ENCODE assay signal across 8 mouse cellular contexts in the genomic region with DNA sequence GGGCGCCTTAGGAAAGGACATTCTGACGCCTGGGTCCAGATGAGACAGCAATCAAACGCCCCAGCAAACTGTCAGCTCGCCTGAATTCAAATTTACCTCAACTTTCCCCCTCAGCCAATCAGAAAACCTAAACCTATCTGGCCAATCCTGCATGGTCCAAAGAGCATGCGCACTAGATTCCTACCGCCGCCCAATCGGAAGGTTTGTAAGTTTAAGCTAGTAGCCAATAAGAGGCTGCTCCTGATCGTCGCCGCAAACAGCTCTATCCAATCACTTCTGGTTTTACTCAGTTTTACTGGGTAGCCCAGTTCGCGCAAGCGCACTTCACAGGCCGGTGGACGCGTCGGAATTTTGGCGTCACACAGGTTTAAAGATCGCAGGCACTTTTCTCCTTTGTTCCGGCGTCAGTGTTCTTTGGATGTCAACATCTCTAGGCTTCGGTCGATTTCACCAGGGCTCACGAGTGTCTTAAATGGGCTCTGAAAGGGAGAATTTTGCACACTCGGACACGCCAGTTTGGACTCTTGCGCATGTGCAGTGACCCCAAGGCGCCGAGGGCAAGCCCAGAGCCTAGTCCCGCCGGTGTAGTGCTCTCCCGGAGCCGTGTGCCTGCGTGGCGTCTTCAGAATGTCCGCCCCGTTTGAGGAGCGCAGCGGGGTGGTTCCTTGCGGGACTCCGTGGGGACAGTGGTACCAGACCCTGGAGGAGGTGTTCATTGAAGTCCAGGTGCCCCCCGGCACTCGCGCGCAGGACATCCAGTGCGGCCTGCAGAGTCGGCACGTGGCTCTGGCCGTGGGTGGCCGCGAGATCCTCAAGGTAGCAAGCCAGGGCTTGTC. TPM values are rescaled to one million over a fixed set of nuclear protein-coding genes. Genes with fewer than 3 reads are reported as not detected.
DNase-seq lines count a peak whose midpoint lies in the region; ATAC-seq lines count a peak whose summit lies in the region.

TSS of gene Hmmr (minus strand) at position 84 of the 836 bp plus-strand sequence.
TSS of gene Nudcd2 (plus strand) at position 329 of the 836 bp plus-strand sequence.

- no peaks in the 10 kb centered on the region for H3K9me3 ChIP-seq in hindbrain, embryonic 14.5 days (ENCODE audit: control insufficient read depth, low read length)

- peak within 1 kb of the TSS; percentile 84 for H3K4me3 ChIP-seq in hindbrain, embryonic 14.5 days (replicated peaks; ENCODE audit: low read length)

- H3K27ac ChIP-seq in hindbrain, embryonic 14.5 days = peak within 1 kb of the TSS; percentile 81

- H3K27me3 ChIP-seq in hindbrain, embryonic 14.5 days (ENCODE audit: control insufficient read depth, insufficient read depth, low read length) = no peaks in the 10 kb centered on the region

- under 1% methylated on average over 52 of the region's 52 CpGs for WGBS in hindbrain, embryonic 14.5 days

- peaks cover 17% of the 10 kb centered on the region for H3K4me1 ChIP-seq in hindbrain, embryonic 14.5 days (replicated peaks; ENCODE audit: control insufficient read depth, insufficient read depth, low read length)

- peak; percentile 100 for DNase-seq in R1 (ENCODE audit: low read depth, low spot score)
- peak; percentile 93 for DNase-seq in cerebellum, postnatal 25 days
- DNase-seq in frontal cortex, postnatal 25 days (ENCODE audit: low spot score in 2 of 2) = peak; percentile 88 to 92
- peak; percentile 99 for DNase-seq in hindbrain, embryonic 14.5 days (ENCODE audit: low spot score)
- DNase-seq in layer of hippocampus, postnatal 36 days = peak; percentile 91 to 92
- peak; percentile 98 for DNase-seq in lung, postnatal 36 days
- peak; percentile 99 for DNase-seq in retina, postnatal 1 day
- peak; percentile 84 to 89 for DNase-seq in urinary bladder, adult 18-20 months (ENCODE audit: low spot score in 2 of 2)

- H3K36me3 ChIP-seq in hindbrain, embryonic 14.5 days (replicated peaks; ENCODE audit: control insufficient read depth, insufficient read depth) = peaks cover 21% of the 10 kb centered on the region

- ATAC-seq in hindbrain, embryonic 14.5 days (ENCODE audit: low FRiP score) = peak; percentile 99

- peak within 1 kb of the TSS; percentile 84 for H3K9ac ChIP-seq in hindbrain, embryonic 14.5 days

- H3K4me2 ChIP-seq in hindbrain, embryonic 14.5 days (replicated peaks) = peak within 1 kb of the TSS; percentile 87

RNA-seq across cellular contexts. Expression of gene Hmmr, which starts in this region (rescaled TPM):
- 6.9 and 7.2 TPM in 2 replicates for polyA plus RNA-seq in hindbrain, embryonic 14.5 days (2014; fragmentation: Nextera tagmentation; extraction: Ambion mirVana)
- under 1 TPM; 0.30 to 0.61 TPM for total RNA-seq in layer of hippocampus, postnatal 36 days (2021)

RNA-seq across cellular contexts. Expression of gene Nudcd2, which starts in this region (rescaled TPM):
- polyA plus RNA-seq in hindbrain, embryonic 14.5 days (2014; fragmentation: Nextera tagmentation; extraction: Ambion mirVana) = 59.2 and 59.9 TPM in 2 replicates
- total RNA-seq in layer of hippocampus, postnatal 36 days (2021) = 10 to 100 TPM; 20.4 to 22.1 TPM

Comparison
In these comparisons a context has a peak if more than half of its experiments do, and no peak if none do; other contexts are left out.
1. Peak in every context shown above with its lines: DNase-seq, ATAC-seq, H3K4me3 ChIP-seq and H3K27ac ChIP-seq.